ENCODE assay signal across 10 mouse cellular contexts in the genomic region with DNA sequence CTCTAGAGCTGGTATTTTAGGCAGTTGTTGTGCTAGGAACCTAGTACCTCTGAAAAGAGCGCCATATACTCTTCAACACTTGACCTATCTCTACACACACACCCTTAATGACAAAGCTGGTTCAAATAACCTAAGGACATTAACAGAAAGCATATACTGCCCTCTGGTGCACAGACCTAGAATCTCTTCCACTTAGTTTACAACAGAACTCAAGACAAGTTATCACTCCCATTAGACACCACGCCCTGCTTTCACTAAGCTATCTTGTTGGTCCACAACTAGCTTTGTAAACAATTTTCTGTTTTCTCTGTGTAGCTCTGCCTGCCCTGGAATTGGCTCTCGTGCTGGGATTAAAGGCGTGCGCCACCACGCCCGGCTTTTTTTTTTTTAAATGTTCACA. TPM values are rescaled to one million over a fixed set of nuclear protein-coding genes. Genes with fewer than 3 reads are reported as not detected.
A peak's percentile ranks its signal among the peaks of the same experiment; 100 is the strongest.
DNase-seq lines count a peak whose midpoint lies in the region; ATAC-seq lines count a peak whose summit lies in the region.
"Had no signal": no experiment of that assay in that cellular context is flagged by ENCODE, and none has a peak within 500 bp of the region (broad histone marks: within the 10 kb centered on the region; RNA-seq: fewer than 3 reads in every experiment).

No protein-coding gene starts in this region.

- ATAC-seq in embryonic facial prominence, embryonic 11.5 days (replicated peaks; ENCODE audit: insufficient number of reproducible peaks, low FRiP score, low TSS enrichment, low read depth): no peak
- ATAC-seq in midbrain, embryonic 14.5 days (ENCODE audit: low FRiP score, low TSS enrichment): no peak
- ATAC-seq in midbrain, embryonic 16.5 days: no peak
- peak; percentile 81 for ATAC-seq in erythroid progenitor cell, adult 5-6 weeks (replicated peaks; ENCODE audit: low FRiP score, poor library complexity, severe bottlenecking)

- H3K4me3 ChIP-seq in embryonic facial prominence, embryonic 11.5 days (ENCODE audit: low read depth, low read length): no peak overlapping the region
- H3K4me3 ChIP-seq in embryonic facial prominence, embryonic 10.5 days: no peak overlapping the region
- no peak overlapping the region for H3K4me3 ChIP-seq in midbrain, embryonic 14.5 days (replicated peaks; ENCODE audit: low read depth, low read length)
- no peak overlapping the region for H3K4me3 ChIP-seq in midbrain, embryonic 16.5 days (ENCODE audit: low read depth, low read length)
- H3K4me3 ChIP-seq: heart, embryonic 15.5 days; megakaryocyte, embryonic 14.5 days had no signal

- H3K4me2 ChIP-seq in embryonic facial prominence, embryonic 11.5 days (ENCODE audit: low read depth, low read length): no peak overlapping the region
- no peak overlapping the region for H3K4me2 ChIP-seq in midbrain, embryonic 14.5 days (ENCODE audit: low read length)
- no peak overlapping the region for H3K4me2 ChIP-seq in midbrain, embryonic 16.5 days (ENCODE audit: low read length)
- H3K4me2 ChIP-seq: heart, embryonic 15.5 days had no signal

- peak; percentile 63 for DNase-seq in embryonic facial prominence, embryonic 11.5 days (ENCODE audit: low spot score)
- no peak for DNase-seq in embryonic facial prominence, embryonic 10.5 days (ENCODE audit: low spot score)
- DNase-seq in midbrain, embryonic 14.5 days: peak; percentile 79
- DNase-seq in lung, postnatal 10 days: peak; percentile 62
- no peak for DNase-seq in urinary bladder, adult 2 months (ENCODE audit: low spot score)
- DNase-seq in left cerebral cortex, adult 18-20 months (ENCODE audit: low spot score in 2 of 2): no peak

- H3K4me1 ChIP-seq in embryonic facial prominence, embryonic 11.5 days (ENCODE audit: control insufficient read depth, insufficient read depth, low read length): no peaks in the 10 kb centered on the region
- H3K4me1 ChIP-seq in embryonic facial prominence, embryonic 10.5 days: peaks cover 24% of the 10 kb centered on the region
- H3K4me1 ChIP-seq in midbrain, embryonic 14.5 days (ENCODE audit: control insufficient read depth, insufficient read depth, low read length): peaks cover 12% of the 10 kb centered on the region
- peaks cover 13% of the 10 kb centered on the region for H3K4me1 ChIP-seq in midbrain, embryonic 16.5 days (ENCODE audit: control insufficient read depth, insufficient read depth, low read length)

- H3K9me3 ChIP-seq in embryonic facial prominence, embryonic 11.5 days (replicated peaks; ENCODE audit: control insufficient read depth, low read length): no peaks in the 10 kb centered on the region
- no peaks in the 10 kb centered on the region for H3K9me3 ChIP-seq in embryonic facial prominence, embryonic 10.5 days
- H3K9me3 ChIP-seq in midbrain, embryonic 14.5 days (ENCODE audit: control insufficient read depth, low read length): no peaks in the 10 kb centered on the region
- H3K9me3 ChIP-seq in midbrain, embryonic 16.5 days (replicated peaks; ENCODE audit: control insufficient read depth, low read length, poor library complexity, severe bottlenecking): no peaks in the 10 kb centered on the region
- H3K9me3 ChIP-seq: heart, embryonic 15.5 days; megakaryocyte, embryonic 14.5 days had no signal

- no peak overlapping the region for H3K27ac ChIP-seq in embryonic facial prominence, embryonic 11.5 days (replicated peaks; ENCODE audit: low read depth, low read length)
- H3K27ac ChIP-seq in embryonic facial prominence, embryonic 10.5 days (replicated peaks): no peak overlapping the region
- H3K27ac ChIP-seq in midbrain, embryonic 14.5 days (replicated peaks; ENCODE audit: low read depth, low read length): no peak overlapping the region
- no peak overlapping the region for H3K27ac ChIP-seq in midbrain, embryonic 16.5 days (ENCODE audit: low read length)
- H3K27ac ChIP-seq: heart, embryonic 15.5 days had no signal

- H3K9ac ChIP-seq in embryonic facial prominence, embryonic 11.5 days (replicated peaks; ENCODE audit: low read length): no peak overlapping the region
- H3K9ac ChIP-seq in midbrain, embryonic 14.5 days (replicated peaks; ENCODE audit: low read length): no peak overlapping the region
- H3K9ac ChIP-seq in midbrain, embryonic 16.5 days (ENCODE audit: low read depth, low read length): no peak overlapping the region
- H3K9ac ChIP-seq: heart, embryonic 15.5 days had no signal

- 88% methylated on average over 7 of the region's 7 CpGs for WGBS in embryonic facial prominence, embryonic 11.5 days
- 95% methylated on average over 7 of the region's 7 CpGs for WGBS in embryonic facial prominence, embryonic 10.5 days
- WGBS in midbrain, embryonic 14.5 days: 95% methylated on average over 7 of the region's 7 CpGs
- WGBS in midbrain, embryonic 16.5 days: 92% methylated on average over 7 of the region's 7 CpGs

- H3K27me3 ChIP-seq in embryonic facial prominence, embryonic 11.5 days (ENCODE audit: control insufficient read depth, insufficient read depth, low read length): no peaks in the 10 kb centered on the region
- no peaks in the 10 kb centered on the region for H3K27me3 ChIP-seq in embryonic facial prominence, embryonic 10.5 days (replicated peaks; ENCODE audit: low read depth, poor library complexity, severe bottlenecking)
- no peaks in the 10 kb centered on the region for H3K27me3 ChIP-seq in midbrain, embryonic 14.5 days (ENCODE audit: control insufficient read depth, insufficient read depth, low read length)
- no peaks in the 10 kb centered on the region for H3K27me3 ChIP-seq in midbrain, embryonic 16.5 days (ENCODE audit: control insufficient read depth, insufficient read depth, low read depth, low read length)
- H3K27me3 ChIP-seq: heart, embryonic 15.5 days; megakaryocyte, embryonic 14.5 days had no signal

- peaks cover 10% of the 10 kb centered on the region for H3K36me3 ChIP-seq in embryonic facial prominence, embryonic 11.5 days (replicated peaks; ENCODE audit: control insufficient read depth, insufficient read depth, low read depth, low read length)
- H3K36me3 ChIP-seq in embryonic facial prominence, embryonic 10.5 days (replicated peaks): peaks cover 75% of the 10 kb centered on the region
- peaks cover 54% of the 10 kb centered on the region for H3K36me3 ChIP-seq in midbrain, embryonic 14.5 days (ENCODE audit: control insufficient read depth, insufficient read depth, low read length)
- H3K36me3 ChIP-seq in midbrain, embryonic 16.5 days (ENCODE audit: control insufficient read depth, insufficient read depth, low read length): peaks cover 15% of the 10 kb centered on the region

RNA-seq across cellular contexts. Expression of a gene that starts 5.7 kb away (rescaled TPM):
- polyA plus RNA-seq in embryonic facial prominence, embryonic 11.5 days (2014; fragmentation: Nextera tagmentation; extraction: Ambion mirVana): 453 and 487 TPM in 2 replicates
- polyA plus RNA-seq in embryonic facial prominence, embryonic 10.5 days (2016; fragmentation: Nextera tagmentation; extraction: Ambion mirVana): 422 and 438 TPM in 2 replicates
- 290 and 338 TPM in 2 replicates for polyA plus RNA-seq in midbrain, embryonic 14.5 days (2014; fragmentation: Nextera tagmentation; extraction: Ambion mirVana)
- 226 and 253 TPM in 2 replicates for polyA plus RNA-seq in midbrain, embryonic 16.5 days (2015; fragmentation: Nextera tagmentation; extraction: Ambion mirVana)
- total RNA-seq in erythroid progenitor cell, adult 5-6 weeks (2015; ENCODE audit: low replicate concordance): 686 and 831 TPM in 2 replicates
- 310 and 437 TPM in 2 replicates for total RNA-seq in erythroid progenitor cell, adult 5-6 weeks (2017; ENCODE audit: low replicate concordance)
- polyA plus RNA-seq in urinary bladder, adult 2 months (2012; rRNA removed): 115 and 129 TPM in 2 replicates
- 100 to 1,000 TPM; 101 to 108 TPM for total RNA-seq in left cerebral cortex, adult 18-20 months (2021)

RNA-seq across cellular contexts. Expression of a gene that starts 14.0 kb away (rescaled TPM):
- polyA plus RNA-seq in embryonic facial prominence, embryonic 11.5 days (2014; fragmentation: Nextera tagmentation; extraction: Ambion mirVana): 149 and 169 TPM in 2 replicates
- polyA plus RNA-seq in embryonic facial prominence, embryonic 10.5 days (2016; fragmentation: Nextera tagmentation; extraction: Ambion mirVana): 386 and 403 TPM in 2 replicates
- 149 and 188 TPM in 2 replicates for polyA plus RNA-seq in midbrain, embryonic 14.5 days (2014; fragmentation: Nextera tagmentation; extraction: Ambion mirVana)
- 201 and 213 TPM in 2 replicates for polyA plus RNA-seq in midbrain, embryonic 16.5 days (2015; fragmentation: Nextera tagmentation; extraction: Ambion mirVana)
- total RNA-seq in erythroid progenitor cell, adult 5-6 weeks (2015; ENCODE audit: low replicate concordance): 603 and 642 TPM in 2 replicates
- 83.6 and 269 TPM in 2 replicates for total RNA-seq in erythroid progenitor cell, adult 5-6 weeks (2017; ENCODE audit: low replicate concordance)
- polyA plus RNA-seq in urinary bladder, adult 2 months (2012; rRNA removed): 448 and 645 TPM in 2 replicates
- total RNA-seq in left cerebral cortex, adult 18-20 months (2021): 100 to 1,000 TPM; 439 to 453 TPM

RNA-seq across cellular contexts. Expression of a gene that starts 17.3 kb away (rescaled TPM):
- polyA plus RNA-seq in embryonic facial prominence, embryonic 11.5 days (2014; fragmentation: Nextera tagmentation; extraction: Ambion mirVana): 1.3 and 1.4 TPM in 2 replicates
- polyA plus RNA-seq in embryonic facial prominence, embryonic 10.5 days (2016; fragmentation: Nextera tagmentation; extraction: Ambion mirVana): 4.1 and 4.2 TPM in 2 replicates
- polyA plus RNA-seq in midbrain, embryonic 14.5 days (2014; fragmentation: Nextera tagmentation; extraction: Ambion mirVana): 2.7 and 3.5 TPM in 2 replicates
- 6.2 and 6.5 TPM in 2 replicates for polyA plus RNA-seq in midbrain, embryonic 16.5 days (2015; fragmentation: Nextera tagmentation; extraction: Ambion mirVana)
- 2.9 TPM in 1 of 2 replicates, not detected in the other for total RNA-seq in erythroid progenitor cell, adult 5-6 weeks (2015; ENCODE audit: low replicate concordance)
- total RNA-seq in erythroid progenitor cell, adult 5-6 weeks (2017; ENCODE audit: low replicate concordance): 0.90 and 0.98 TPM in 2 replicates
- 13.6 and 14.6 TPM in 2 replicates for polyA plus RNA-seq in urinary bladder, adult 2 months (2012; rRNA removed)
- total RNA-seq in left cerebral cortex, adult 18-20 months (2021): 1 to 10 TPM; 2.0 to 3.1 TPM

RNA-seq across cellular contexts. Expression of a gene that starts 24.0 kb away (rescaled TPM):
- not detected in 2 replicates for polyA plus RNA-seq in embryonic facial prominence, embryonic 11.5 days (2014; fragmentation: Nextera tagmentation; extraction: Ambion mirVana)
- not detected in 2 replicates for polyA plus RNA-seq in embryonic facial prominence, embryonic 10.5 days (2016; fragmentation: Nextera tagmentation; extraction: Ambion mirVana)
- not detected in 2 replicates for polyA plus RNA-seq in midbrain, embryonic 14.5 days (2014; fragmentation: Nextera tagmentation; extraction: Ambion mirVana)
- 0.48 and 0.73 TPM in 2 replicates for polyA plus RNA-seq in midbrain, embryonic 16.5 days (2015; fragmentation: Nextera tagmentation; extraction: Ambion mirVana)
- not detected in 2 replicates for total RNA-seq in erythroid progenitor cell, adult 5-6 weeks (2015; ENCODE audit: low replicate concordance)
- not detected in 2 replicates for total RNA-seq in erythroid progenitor cell, adult 5-6 weeks (2017; ENCODE audit: low replicate concordance)
- not detected in 2 replicates for polyA plus RNA-seq in urinary bladder, adult 2 months (2012; rRNA removed)
- not detected for total RNA-seq in left cerebral cortex, adult 18-20 months (2021)
- polyA plus RNA-seq: heart, embryonic 15.5 days had no signal

RNA-seq across cellular contexts. Expression of a gene that starts 24.1 kb away (rescaled TPM):
- 0.21 TPM in 1 of 2 replicates, not detected in the other for polyA plus RNA-seq in embryonic facial prominence, embryonic 11.5 days (2014; fragmentation: Nextera tagmentation; extraction: Ambion mirVana)
- 0.15 and 0.19 TPM in 2 replicates for polyA plus RNA-seq in embryonic facial prominence, embryonic 10.5 days (2016; fragmentation: Nextera tagmentation; extraction: Ambion mirVana)
- 0.17 and 0.43 TPM in 2 replicates for polyA plus RNA-seq in midbrain, embryonic 14.5 days (2014; fragmentation: Nextera tagmentation; extraction: Ambion mirVana)
- polyA plus RNA-seq in midbrain, embryonic 16.5 days (2015; fragmentation: Nextera tagmentation; extraction: Ambion mirVana): 1.3 TPM in 2 replicates
- not detected in 2 replicates for total RNA-seq in erythroid progenitor cell, adult 5-6 weeks (2015; ENCODE audit: low replicate concordance)
- total RNA-seq in erythroid progenitor cell, adult 5-6 weeks (2017; ENCODE audit: low replicate concordance): not detected in 2 replicates
- polyA plus RNA-seq in urinary bladder, adult 2 months (2012; rRNA removed): 0.61 and 0.62 TPM in 2 replicates
- total RNA-seq in left cerebral cortex, adult 18-20 months (2021): under 1 TPM; 0.28 to 0.30 TPM
- polyA plus RNA-seq: heart, embryonic 15.5 days had no signal

Comparison
In these comparisons a context has a peak if more than half of its experiments do, and no peak if none do; other contexts are left out.
1. DNase-seq: peak in embryonic facial prominence, embryonic 11.5 days (single experiment), midbrain, embryonic 14.5 days (single experiment) and lung, postnatal 10 days (single experiment); none in embryonic facial prominence, embryonic 10.5 days (single experiment), urinary bladder, adult 2 months (single experiment) and left cerebral cortex, adult 18-20 months (0 of 2).